Mouse (Mus musculus) ovary, adult 2 months (tissue): ENCODE results near the gene Anln. TPM values are rescaled to one million over a fixed set of nuclear protein-coding genes. Genes with fewer than 3 reads are reported as not detected.

Source experiments
- polyA plus RNA-seq: library from polyadenylated mRNA; depleted of rRNA; stranded (reverse); fragments of >200 nt; gene quantifications from 2 replicates; pipeline ENCODE4 v1.2.3, GENCODE M21; 2012; rRNA removed

Anln gene
- polyA plus RNA-seq = 2.6 and 3.5 TPM in 2 replicates

GRCm38 (mm10) chr9:22389021-22389476 is at the start of gene Anln:
Gene Anln, minus strand, starts transcription at chr9:22389188.

DNA sequence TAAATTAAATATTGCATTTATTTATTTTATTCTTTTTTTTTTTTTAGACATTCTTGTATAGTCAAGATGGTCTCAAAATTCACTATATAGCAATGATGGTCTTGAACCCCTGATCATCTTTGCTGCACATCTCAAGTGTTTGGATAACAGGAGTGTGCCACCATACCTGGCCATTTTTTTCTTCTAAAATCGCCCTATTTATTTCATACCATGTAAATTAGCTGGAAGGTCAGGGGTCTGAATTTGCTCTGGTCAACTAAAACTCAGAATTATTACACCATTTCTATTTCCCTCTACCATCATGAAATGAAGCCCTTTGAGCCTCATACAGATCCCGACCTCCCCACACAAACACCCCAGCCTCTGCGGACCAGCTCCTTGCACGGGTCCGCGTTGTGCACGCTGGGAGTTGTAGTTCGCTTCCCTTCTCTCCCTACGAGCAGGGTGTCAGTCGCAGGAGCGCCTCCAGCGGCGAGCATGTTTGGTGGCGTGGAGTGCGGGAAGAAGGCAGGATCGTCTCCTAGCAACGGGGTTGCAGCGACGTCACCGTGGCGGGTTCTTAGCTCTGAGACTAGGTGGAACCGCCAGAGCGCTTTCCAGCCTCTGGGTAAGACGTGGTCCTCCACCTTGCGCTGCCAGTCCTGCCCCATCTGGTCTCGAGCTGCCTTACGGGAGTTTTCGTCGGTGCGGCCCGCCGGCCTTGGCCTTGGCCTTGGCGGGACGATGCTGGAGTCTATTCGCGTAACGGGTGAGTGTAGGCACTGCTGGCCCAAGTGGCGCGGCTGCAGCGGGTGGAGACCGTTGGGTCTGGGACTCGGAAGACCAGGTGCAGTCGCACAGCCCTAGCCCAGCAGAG is 22.2 kb upstream of the Anln start, which contains the start of gene 9530077C05Rik:
9530077C05Rik (plus strand) TSS at position 512 of the 856 bp plus-strand sequence.

DNA sequence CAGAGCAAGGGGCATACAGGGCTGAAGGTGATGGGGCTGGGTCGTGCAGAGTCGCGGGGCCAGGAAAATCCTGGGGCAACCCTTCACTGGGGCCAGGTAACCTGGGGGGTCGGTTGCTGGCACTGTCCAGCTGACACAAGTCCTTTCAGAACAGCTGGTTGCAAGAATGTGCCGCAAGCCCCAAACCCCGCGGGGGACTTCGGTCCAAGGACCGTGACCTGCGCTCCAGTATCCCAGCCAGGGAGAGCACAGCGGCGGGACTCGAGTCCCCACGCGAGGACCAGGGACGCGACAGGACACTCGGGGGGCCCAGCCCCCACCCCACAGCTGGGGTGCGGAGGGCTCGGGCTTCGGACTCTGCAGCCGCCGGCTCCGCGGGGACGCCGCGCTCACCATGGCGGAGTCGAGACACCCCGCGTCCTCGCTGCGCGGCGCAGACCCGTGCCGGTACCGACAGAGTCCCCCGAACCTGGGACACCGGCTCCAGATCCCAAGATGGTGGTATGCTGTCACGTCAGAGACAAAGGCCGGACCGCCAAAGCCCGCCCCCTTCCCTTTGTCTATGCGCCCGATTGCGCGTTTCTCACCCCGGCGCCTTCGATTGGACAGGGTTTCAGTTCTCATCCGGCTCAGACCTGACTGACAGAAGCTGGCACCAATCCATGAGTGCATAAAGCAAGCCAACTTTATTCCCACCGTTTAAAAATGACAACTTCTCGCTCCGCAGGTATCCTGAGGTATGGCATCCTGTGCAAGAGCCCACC is 81.7 kb downstream of the Anln start, which contains the start of gene Zfp810:
Zfp810 (minus strand) TSS at position 493 of the 764 bp plus-strand sequence.

Other genes starting within 250 kb of the Anln start
- gene Pigyl, start 232.3 kb downstream of the Anln start, polyA plus RNA-seq = 74.7 and 102 TPM in 2 replicates
- gene Zfp872, start 201.1 kb downstream of the Anln start, polyA plus RNA-seq = 0.05 and 0.09 TPM in 2 replicates
- 20.5 and 21.0 TPM in 2 replicates for gene Zfp809, start 163.5 kb downstream of the Anln start, polyA plus RNA-seq
- gene Zfp599, start 129.3 kb downstream of the Anln start, polyA plus RNA-seq = 0.20 TPM in 2 replicates
- gene Zfp810, start 81.5 kb downstream of the Anln start, polyA plus RNA-seq = 6.2 and 7.7 TPM in 2 replicates
- 2.0 and 2.3 TPM in 2 replicates for gene 9530077C05Rik, start 22.3 kb upstream of the Anln start, polyA plus RNA-seq
- gene Gm17545, start 65.1 kb upstream of the Anln start, polyA plus RNA-seq = not detected in 2 replicates
- gene Rp9, start 80.6 kb upstream of the Anln start, polyA plus RNA-seq = 84.5 and 122 TPM in 2 replicates
- 16.3 and 21.9 TPM in 2 replicates for gene Bbs9, start 86.5 kb upstream of the Anln start, polyA plus RNA-seq